Mouse (Mus musculus) stomach, embryonic 15.5 days (tissue): ENCODE data around the gene Inpp4b. TPM values are rescaled to one million over a fixed set of nuclear protein-coding genes. Genes with fewer than 3 reads are reported as not detected.
"Not testable (repeated sequence)": the region's sequence is repeated elsewhere in the genome, so short reads cannot be mapped to it uniquely, and the experiment has no call there.

Experiments
- ATAC-seq: fragments of 200-750 bp; cut with Nextera tagmentation; 2 replicates; pipeline ENCODE4 v1.8.0; 2017; ENCODE audit warnings: low read depth, moderate number of reproducible peaks, moderate TSS enrichment; ENCODE audit not compliant: insufficient read depth, low FRiP score
- H3K27ac ChIP-seq: fragments of 300-500 bp; sonication (generic); 2 replicates; pipeline ENCODE4 v1.5.1; 2015; ENCODE audit warnings: mild to moderate bottlenecking, inconsistent platforms
- H3K27me3 ChIP-seq: fragments of 300-500 bp; sonication (generic); replicated peaks from 2 replicates; pipeline ENCODE4 v1.6.1; 2015; ENCODE audit warnings: inconsistent platforms
- H3K36me3 ChIP-seq: fragments of 300-500 bp; sonication (generic); 2 replicates; pipeline ENCODE4 v1.6.1; 2015; ENCODE audit warnings: inconsistent platforms
- H3K4me1 ChIP-seq: fragments of 300-500 bp; sonication (generic); 2 replicates; pipeline ENCODE4 v1.6.1; 2015; ENCODE audit warnings: inconsistent platforms
- H3K4me2 ChIP-seq: fragments of 300-500 bp; sonication (generic); 2 replicates; pipeline ENCODE4 v1.6.1; 2015; ENCODE audit warnings: mild to moderate bottlenecking, inconsistent platforms
- H3K4me3 ChIP-seq: fragments of 300-500 bp; sonication (generic); replicated peaks from 2 replicates; pipeline ENCODE4 v1.5.1; 2015; ENCODE audit warnings: inconsistent platforms
- H3K9ac ChIP-seq: fragments of 300-500 bp; sonication (generic); 2 replicates; pipeline ENCODE4 v1.6.1; 2015; ENCODE audit warnings: inconsistent platforms
- H3K9me3 ChIP-seq: fragments of 300-500 bp; sonication (generic); 2 replicates; pipeline ENCODE4 v1.6.1; 2016; ENCODE audit warnings: inconsistent platforms
- WGBS: fragments of 180-500 bp; shearing (Covaris S2); methylation state at CpG from one replicate; pipeline ENCODE4 v1.1.7; 2015; 5-methylcytosine and 5-hydroxymethylcytosine counted together
- polyA plus RNA-seq: library from polyadenylated mRNA; unstranded; fragments of >200 nt; fragmentation: Nextera tagmentation; extraction: Ambion mirVana; gene quantifications from 2 replicates; pipeline ENCODE4 v1.2.1, GENCODE M21; 2015

Gene Inpp4b
- polyA plus RNA-seq, 1 experiment from 2014 or later, result 6.7 TPM

GRCm38 (mm10) chr8:81992966-81993365 lies 650.6 kb downstream of the Inpp4b start:
- WGBS, result 89% methylated on average over 3 of the region's 3 CpGs
- H3K27me3 ChIP-seq, result no peaks in the 10 kb centered on the region
- H3K4me3 ChIP-seq, result no peak overlapping the region
- H3K27ac ChIP-seq, result no peak overlapping the region
- no peak overlapping the region for H3K4me2 ChIP-seq
- H3K4me1 ChIP-seq, result no peaks in the 10 kb centered on the region
- no peak overlapping the region for H3K9ac ChIP-seq
- no peaks in the 10 kb centered on the region for H3K9me3 ChIP-seq
- no peak for ATAC-seq
- H3K36me3 ChIP-seq, result no peaks in the 10 kb centered on the region

- H3K9me3 ChIP-seq, result no peaks in the 10 kb centered on the region
- H3K36me3 ChIP-seq, result no peaks in the 10 kb centered on the region
- no peak overlapping the region for H3K27ac ChIP-seq
- no peak overlapping the region for H3K4me2 ChIP-seq
- 37% methylated on average over 3 of the region's 3 CpGs for WGBS
- no peak overlapping the region for H3K4me3 ChIP-seq
- no peaks in the 10 kb centered on the region for H3K27me3 ChIP-seq
- no peak overlapping the region for H3K9ac ChIP-seq
- no peaks in the 10 kb centered on the region for H3K4me1 ChIP-seq
- ATAC-seq, result no peak
Measured at GRCm38 (mm10) chr8:81996239-81996638, 653.9 kb downstream of the Inpp4b start.

DNA sequence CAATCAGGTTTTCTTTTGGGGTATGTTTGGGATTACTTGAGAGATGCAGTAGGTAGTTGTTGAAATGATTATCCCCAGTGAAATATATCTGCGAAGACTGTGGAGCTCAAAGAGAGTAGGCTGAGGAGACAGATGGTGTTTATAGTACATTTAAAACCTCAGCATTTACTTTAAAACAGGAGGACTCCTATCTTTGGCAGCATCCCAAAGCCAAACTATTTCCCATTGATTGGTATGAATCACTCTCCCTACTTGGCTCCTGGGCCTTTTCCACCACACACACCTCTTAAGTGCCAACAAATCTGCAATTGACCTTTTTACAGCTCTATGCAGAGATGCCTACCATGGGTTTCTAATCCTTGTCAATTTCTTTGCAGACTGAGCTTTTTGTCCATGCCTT lies 654.5 kb downstream of the Inpp4b start:
- Histone ChIP-seq H3K9ac (no peak overlapping the region), H3K27ac (peak overlapping the region; percentile 42; the same call in 1 of the 2 replicates), H3K27me3 (no peaks in the 10 kb centered on the region), H3K4me3 (no peak overlapping the region), H3K4me1 (no peaks in the 10 kb centered on the region), H3K9me3 (no peaks in the 10 kb centered on the region), H3K36me3 (no peaks in the 10 kb centered on the region), H3K4me2 (no peak overlapping the region)
- WGBS, result 45% methylated on average over 1 of the region's 1 CpGs
- ATAC-seq, result no peak

DNA sequence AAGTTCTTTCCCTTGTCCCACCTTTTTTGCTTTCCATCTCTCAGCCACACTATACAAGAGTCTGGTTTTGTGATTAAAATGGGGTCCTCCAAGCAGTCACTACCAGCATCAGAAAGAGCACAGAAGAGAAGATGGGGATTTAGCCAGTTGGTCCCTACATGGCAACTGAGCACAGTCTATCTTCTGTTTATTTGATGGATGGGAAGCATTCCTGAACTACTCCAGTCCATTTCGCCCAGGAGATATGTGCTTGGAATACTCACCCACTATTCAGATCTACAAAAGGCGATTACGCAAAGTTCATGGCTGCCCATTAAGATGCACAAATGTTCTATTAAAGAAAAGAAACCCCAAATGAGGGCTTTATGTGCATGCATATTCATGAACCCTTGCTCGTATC lies 661.8 kb downstream of the Inpp4b start:
- Histone ChIP-seq H3K4me2 (no peak overlapping the region), H3K27ac (no peak overlapping the region), H3K4me1 (no peaks in the 10 kb centered on the region), H3K9me3 (no peaks in the 10 kb centered on the region), H3K36me3 (no peaks in the 10 kb centered on the region), H3K4me3 (no peak overlapping the region), H3K9ac (no peak overlapping the region), H3K27me3 (no peaks in the 10 kb centered on the region)
- 91% methylated on average over 4 of the region's 4 CpGs for WGBS
- no peak for ATAC-seq

DNA sequence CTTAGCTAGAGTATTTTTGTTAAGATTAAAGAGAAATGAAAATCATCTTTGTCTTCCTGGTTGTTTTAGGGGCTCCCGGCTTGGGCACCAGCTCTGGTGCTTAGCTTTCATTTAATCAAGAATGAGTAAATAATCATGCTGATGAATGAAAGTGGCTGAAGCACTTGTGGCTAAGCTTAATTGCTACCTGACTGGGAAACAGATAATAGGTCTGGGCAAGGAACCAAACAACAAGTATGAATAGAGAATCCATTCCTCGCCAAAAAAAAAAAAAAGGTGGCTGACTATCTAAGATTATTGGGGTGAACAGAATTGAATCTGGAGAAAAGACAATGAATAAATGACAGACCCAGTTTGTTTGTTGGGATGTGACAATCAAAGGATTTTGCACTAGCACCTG lies 663.1 kb downstream of the Inpp4b start:
- Histone ChIP-seq H3K27ac (no peak overlapping the region), H3K4me1 (no peaks in the 10 kb centered on the region), H3K27me3 (no peaks in the 10 kb centered on the region), H3K9me3 (no peaks in the 10 kb centered on the region), H3K36me3 (no peaks in the 10 kb centered on the region), H3K4me3 (no peak overlapping the region), H3K4me2 (no peak overlapping the region), H3K9ac (no peak overlapping the region)
- 65% methylated on average over 2 of the region's 2 CpGs for WGBS
- ATAC-seq, result no peak

DNA sequence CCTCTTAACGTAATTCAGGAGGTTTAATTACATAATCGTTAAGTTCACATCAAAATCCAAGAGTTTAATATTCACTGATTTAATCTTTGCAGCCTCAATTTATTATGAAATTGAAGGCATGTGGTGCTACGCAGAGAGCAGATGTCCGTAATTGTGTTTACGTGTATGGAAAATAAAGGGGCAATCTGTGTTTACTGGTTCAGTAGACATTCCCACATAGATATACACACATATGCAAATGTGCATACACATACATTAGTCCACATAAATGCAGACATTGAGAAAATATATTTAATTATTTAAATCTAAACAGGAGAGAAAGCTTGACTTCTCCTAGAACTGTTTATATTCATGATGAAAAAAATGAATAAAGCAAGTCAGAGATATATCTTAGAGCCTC lies 675.4 kb downstream of the Inpp4b start:
- ATAC-seq, result no peak
- 67% methylated on average over 5 of the region's 5 CpGs for WGBS

GRCm38 (mm10) chr8:82027401-82027800 lies 685.0 kb downstream of the Inpp4b start:
- Histone ChIP-seq H3K4me1 (no peaks in the 10 kb centered on the region), H3K27me3 (no peaks in the 10 kb centered on the region), H3K27ac (no peak overlapping the region; the same call in 1 of the 2 replicates), H3K36me3 (no peaks in the 10 kb centered on the region), H3K4me3 (no peak overlapping the region), H3K4me2 (no peak overlapping the region), H3K9ac (no peak overlapping the region), H3K9me3 (no peaks in the 10 kb centered on the region)
- WGBS, result 34% methylated on average over 3 of the region's 3 CpGs
- no peak; the same call in 1 of the 2 replicates for ATAC-seq

More for the DNA sequence above, 675.4 kb downstream of the Inpp4b start:
- H3K27me3 ChIP-seq, result no peaks in the 10 kb centered on the region
- no peaks in the 10 kb centered on the region for H3K36me3 ChIP-seq
- H3K27ac ChIP-seq, result no peak overlapping the region
- no peak overlapping the region for H3K4me3 ChIP-seq
- H3K4me1 ChIP-seq, result no peaks in the 10 kb centered on the region
- H3K9me3 ChIP-seq, result no peaks in the 10 kb centered on the region
- no peak overlapping the region for H3K4me2 ChIP-seq
- H3K9ac ChIP-seq, result no peak overlapping the region

DNA sequence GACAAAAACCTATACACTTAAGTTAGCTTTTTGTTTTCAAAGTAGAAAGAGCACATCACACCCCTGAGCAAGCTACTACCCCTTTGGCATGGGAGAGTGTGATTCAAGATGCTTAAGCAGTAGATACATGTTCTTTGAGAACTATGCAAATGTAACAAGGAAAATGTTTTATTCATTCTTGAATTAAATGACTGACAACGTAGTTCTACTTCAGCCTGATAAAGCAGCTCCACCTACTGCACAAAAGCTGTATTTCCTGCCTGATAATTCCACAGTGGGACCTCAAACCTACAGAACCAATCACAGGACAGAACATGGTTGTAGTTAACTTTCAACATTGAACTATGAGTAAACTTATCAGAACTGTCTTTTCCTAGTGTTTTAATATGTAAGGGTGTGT lies 686.5 kb downstream of the Inpp4b start:
- H3K4me3 ChIP-seq, result no peak overlapping the region
- ATAC-seq, result no peak
- H3K36me3 ChIP-seq, result no peaks in the 10 kb centered on the region
- H3K4me2 ChIP-seq, result no peak overlapping the region
- no peak overlapping the region for H3K9ac ChIP-seq
- H3K9me3 ChIP-seq, result no peaks in the 10 kb centered on the region
- no peak overlapping the region for H3K27ac ChIP-seq
- no peaks in the 10 kb centered on the region for H3K4me1 ChIP-seq
- 18% methylated on average over 1 of the region's 1 CpGs for WGBS
- H3K27me3 ChIP-seq, result no peaks in the 10 kb centered on the region

- not testable (repeated sequence) for H3K9ac ChIP-seq, H3K4me1 ChIP-seq, H3K4me3 ChIP-seq, ATAC-seq, H3K27me3 ChIP-seq, H3K9me3 ChIP-seq, H3K4me2 ChIP-seq, H3K27ac ChIP-seq, H3K36me3 ChIP-seq
Measured at GRCm38 (mm10) chr8:82032035-82032434, 689.7 kb downstream of the Inpp4b start.

DNA sequence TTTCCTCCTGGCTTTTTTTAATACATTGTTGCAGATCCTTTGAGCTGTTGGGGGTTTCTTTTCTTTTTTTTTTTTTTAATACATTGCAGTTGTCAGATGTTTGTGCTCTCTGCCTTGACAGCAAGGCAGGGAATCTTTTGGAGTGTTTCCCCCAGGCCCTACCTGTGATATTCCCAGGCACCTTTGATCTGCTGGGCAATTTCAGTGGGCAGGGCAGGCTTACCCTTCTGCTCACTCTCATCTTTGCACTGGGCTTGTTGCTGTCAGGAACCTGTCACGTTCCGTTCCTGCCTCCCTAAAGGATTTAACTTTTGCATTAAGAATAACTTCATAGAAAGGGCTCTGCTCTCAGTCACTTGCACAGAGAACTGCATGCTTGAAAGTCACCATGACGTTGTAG lies 711.7 kb downstream of the Inpp4b start:
- 72% methylated on average over 3 of the region's 3 CpGs for WGBS

DNA sequence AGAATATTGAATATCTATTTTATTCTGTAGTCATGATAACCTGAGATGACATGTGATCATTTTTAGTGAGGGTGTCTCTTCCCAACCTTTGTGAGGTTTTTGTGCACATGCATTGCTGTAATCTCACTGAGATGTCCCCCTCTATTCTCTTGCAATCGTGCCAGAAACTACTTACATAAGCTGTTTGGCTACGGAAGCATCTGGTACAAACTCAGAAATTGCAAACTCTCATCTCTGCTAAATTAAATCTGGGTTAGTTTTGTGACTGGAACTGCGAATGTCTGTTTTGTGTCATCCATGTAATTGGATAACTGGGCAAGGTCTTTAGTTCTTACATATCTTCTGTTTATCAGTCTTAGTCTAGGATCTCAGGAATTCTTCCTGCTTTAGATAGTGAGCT lies 725.3 kb downstream of the Inpp4b start:
- ATAC-seq, result no peak
- H3K9ac ChIP-seq, result no peak overlapping the region
- H3K4me3 ChIP-seq, result no peak overlapping the region
- H3K36me3 ChIP-seq, result no peaks in the 10 kb centered on the region
- H3K9me3 ChIP-seq, result no peaks in the 10 kb centered on the region
- no peaks in the 10 kb centered on the region for H3K4me1 ChIP-seq
- no peaks in the 10 kb centered on the region for H3K27me3 ChIP-seq
- 59% methylated on average over 3 of the region's 3 CpGs for WGBS
- H3K27ac ChIP-seq, result no peak overlapping the region
- no peak overlapping the region for H3K4me2 ChIP-seq

More for the DNA sequence above, 711.7 kb downstream of the Inpp4b start:
- no peak overlapping the region for H3K9ac ChIP-seq
- H3K36me3 ChIP-seq, result no peaks in the 10 kb centered on the region
- H3K9me3 ChIP-seq, result no peaks in the 10 kb centered on the region
- ATAC-seq, result no peak
- no peaks in the 10 kb centered on the region for H3K27me3 ChIP-seq
- no peak overlapping the region for H3K4me3 ChIP-seq
- no peak overlapping the region for H3K27ac ChIP-seq
- H3K4me1 ChIP-seq, result no peaks in the 10 kb centered on the region
- H3K4me2 ChIP-seq, result no peak overlapping the region

DNA sequence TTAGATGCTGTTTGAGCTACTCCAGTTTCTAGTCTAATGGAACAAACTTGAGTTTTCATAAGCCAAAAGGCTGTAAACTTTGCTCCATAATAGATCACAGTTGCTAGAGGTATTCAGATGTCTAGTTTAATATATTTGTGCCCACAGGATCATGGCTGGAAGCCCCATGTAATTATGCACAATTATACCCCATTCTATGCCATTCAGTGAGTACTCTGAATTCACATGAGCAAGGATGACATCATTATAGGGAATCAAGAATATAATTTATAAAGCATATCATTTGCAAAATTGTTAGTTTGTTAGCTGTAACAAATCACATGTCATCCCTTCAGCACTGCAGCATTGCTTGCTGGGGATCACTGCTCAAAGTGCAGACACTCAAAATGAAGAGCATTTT lies 736.9 kb downstream of the Inpp4b start:
- no peak overlapping the region for H3K4me2 ChIP-seq
- ATAC-seq, result no peak
- no peak overlapping the region for H3K27ac ChIP-seq
- no peak overlapping the region for H3K9ac ChIP-seq
- H3K4me3 ChIP-seq, result no peak overlapping the region
- H3K4me1 ChIP-seq, result no peaks in the 10 kb centered on the region
- no peaks in the 10 kb centered on the region for H3K36me3 ChIP-seq
- H3K27me3 ChIP-seq, result no peaks in the 10 kb centered on the region
- H3K9me3 ChIP-seq, result no peaks in the 10 kb centered on the region

- not testable (repeated sequence) for ATAC-seq, H3K4me2 ChIP-seq, H3K4me3 ChIP-seq, H3K27me3 ChIP-seq, H3K27ac ChIP-seq, H3K4me1 ChIP-seq, H3K36me3 ChIP-seq, H3K9me3 ChIP-seq, H3K9ac ChIP-seq
- 93% methylated on average over 7 of the region's 7 CpGs for WGBS
Measured at GRCm38 (mm10) chr8:82086631-82087030, 744.3 kb downstream of the Inpp4b start.
